Mouse (Mus musculus) CD8-positive naive resting alpha-beta T cell, adult 57 days (primary cell): Measurements from ENCODE around the gene Vmn1r200. TPM values are rescaled to one million over a fixed set of nuclear protein-coding genes. Genes with fewer than 3 reads are reported as not detected.

Source experiments
- total RNA-seq: library from RNA; stranded (reverse); gene quantifications from one replicate; pipeline ENCODE4 v1.2.4, GENCODE M21; 2023

Vmn1r200 gene
- total RNA-seq: not detected

DNA sequence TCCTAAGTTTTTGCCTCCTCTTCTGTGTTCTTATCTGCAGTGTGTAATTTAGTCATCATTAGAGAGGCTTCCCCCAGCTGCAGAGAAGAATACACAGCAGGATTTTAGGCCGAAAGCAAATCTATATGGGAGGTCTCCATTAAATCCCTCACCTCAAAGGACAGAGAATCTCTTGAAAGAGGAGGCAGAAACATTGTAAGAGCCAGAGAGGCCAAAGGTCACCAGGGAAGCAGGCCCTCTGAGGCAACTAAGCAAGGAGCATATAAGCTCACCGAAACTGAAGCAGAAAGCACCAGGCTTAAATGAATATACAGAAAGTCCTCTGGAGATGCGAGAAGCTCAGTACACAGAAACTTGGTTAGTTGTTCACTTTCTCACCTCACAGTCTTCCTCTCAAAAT lies at the start of gene Vmn1r200:
Vmn1r200 (plus strand) TSS at position 301 of the 400 bp plus-strand sequence.

GRCm38 (mm10) chr13:22350064-22350463 lies 40.1 kb upstream of the Vmn1r200 start, which contains the start of gene Vmn1r198:
Vmn1r198 (plus strand) TSS chr13:22350364.

DNA sequence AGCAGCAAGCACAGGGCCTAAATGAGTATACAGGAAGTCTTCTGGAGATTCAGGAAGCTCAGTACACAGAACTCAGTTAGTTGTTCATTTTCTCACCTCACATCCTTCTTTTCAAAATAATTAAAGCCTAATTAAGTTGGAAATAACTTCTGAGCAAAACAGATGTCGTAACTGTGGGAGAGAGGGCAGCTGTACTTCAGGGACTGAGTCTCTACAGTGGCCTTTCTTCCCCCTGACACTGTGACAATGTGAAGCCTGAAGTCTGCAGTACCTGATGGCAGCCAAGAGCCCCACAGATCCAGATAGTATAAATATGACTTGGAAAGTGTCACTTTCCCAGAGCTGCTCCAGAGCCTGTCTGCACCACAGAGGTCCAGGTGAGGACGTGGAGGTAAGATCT lies 10.7 kb upstream of the Vmn1r200 start, which contains the start of gene Vmn1r199:
Vmn1r199 (plus strand) TSS at position 301 of the 400 bp plus-strand sequence.

Other genes with a start within 250 kb of the Vmn1r200 start
- gene Vmn1r191, start 206.4 kb upstream of the Vmn1r200 start, total RNA-seq: not detected
- not detected for gene Vmn1r192, start 199.2 kb upstream of the Vmn1r200 start, total RNA-seq
- not detected for gene Vmn1r193, start 167.2 kb upstream of the Vmn1r200 start, total RNA-seq
- not detected for gene Vmn1r194, start 146.2 kb upstream of the Vmn1r200 start, total RNA-seq
- not detected for gene Vmn1r195, start 119.9 kb upstream of the Vmn1r200 start, total RNA-seq
- not detected for gene Vmn1r196, start 100.5 kb upstream of the Vmn1r200 start, total RNA-seq
- not detected for gene Vmn1r197, start 65.8 kb upstream of the Vmn1r200 start, total RNA-seq
- gene Vmn1r198, start 40.0 kb upstream of the Vmn1r200 start, total RNA-seq: not detected
- not detected for gene Vmn1r199, start 10.6 kb upstream of the Vmn1r200 start, total RNA-seq
- gene Vmn1r201, start 81.5 kb downstream of the Vmn1r200 start, total RNA-seq: not detected
- not detected for gene Vmn1r202, start 115.0 kb downstream of the Vmn1r200 start, total RNA-seq
- gene Vmn1r203, start 127.7 kb downstream of the Vmn1r200 start, total RNA-seq: not detected
- gene Vmn1r204, start 162.8 kb downstream of the Vmn1r200 start, total RNA-seq: not detected
- not detected for gene Vmn1r205, start 202.6 kb downstream of the Vmn1r200 start, total RNA-seq
- not detected for gene Vmn1r206, start 233.9 kb downstream of the Vmn1r200 start, total RNA-seq